Mouse (Mus musculus) stomach, postnatal 0 days (tissue): Measurements from ENCODE around the gene Siae. TPM values are rescaled to one million over a fixed set of nuclear protein-coding genes. Genes with fewer than 3 reads are reported as not detected.
A peak's percentile ranks its signal among the peaks of the same experiment; 100 is the strongest.

Experiments used
- ATAC-seq: fragments of 200-750 bp; cut with Nextera tagmentation; 2 replicates; pipeline ENCODE4 v1.8.0; 2017; ENCODE audit not compliant: low FRiP score, low TSS enrichment
- DNase-seq: peaks from one replicate; pipeline ENCODE4 v3.0.0-alpha.2; 2016; ENCODE audit warnings: low spot score
- H3K27ac ChIP-seq: fragments of 300-500 bp; sonication (generic); replicated peaks from 2 replicates; pipeline ENCODE4 v1.5.1; 2014; ENCODE audit warnings: mild to moderate bottlenecking, control low read depth
- H3K27me3 ChIP-seq: fragments of 300-500 bp; sonication (generic); 2 replicates; pipeline ENCODE4 v1.6.1; 2014; ENCODE audit warnings: low read length; ENCODE audit not compliant: control insufficient read depth, insufficient read depth
- H3K36me3 ChIP-seq: fragments of 300-500 bp; sonication (generic); 2 replicates; pipeline ENCODE4 v1.6.1; 2014; ENCODE audit warnings: low read length, mixed read lengths; ENCODE audit not compliant: control insufficient read depth, insufficient read depth
- H3K4me1 ChIP-seq: fragments of 300-500 bp; sonication (generic); replicated peaks from 2 replicates; pipeline ENCODE4 v1.6.1; 2014; ENCODE audit warnings: antibody characterized with exemption; ENCODE audit not compliant: control insufficient read depth, insufficient read depth
- H3K4me2 ChIP-seq: fragments of 300-500 bp; sonication (generic); replicated peaks from 2 replicates; pipeline ENCODE4 v1.6.1; 2014; ENCODE audit warnings: low read depth, mild to moderate bottlenecking, control low read depth, moderate library complexity
- H3K4me3 ChIP-seq: fragments of 300-500 bp; sonication (generic); 2 replicates; pipeline ENCODE4 v1.5.1; 2014; ENCODE audit warnings: low read depth, low read length, control low read depth
- H3K9ac ChIP-seq: fragments of 300-500 bp; sonication (generic); 2 replicates; pipeline ENCODE4 v1.6.1; 2014; ENCODE audit warnings: mild to moderate bottlenecking, low read length, control low read depth, mixed read lengths
- H3K9me3 ChIP-seq: fragments of 300-500 bp; sonication (generic); 2 replicates; pipeline ENCODE4 v1.6.1; 2016; ENCODE audit warnings: low read length; ENCODE audit not compliant: control insufficient read depth
- CTCF ChIP-seq: IDR thresholded peaks from 2 replicates; pipeline ENCODE4 v1.5.1; 2016; ENCODE audit warnings: antibody characterized with exemption, low read depth, mild to moderate bottlenecking, moderate library complexity
- EP300 ChIP-seq: optimal IDR thresholded peaks from 2 replicates; pipeline ENCODE3; 2016; ENCODE audit warnings: antibody characterized with exemption
- WGBS: fragments of 180-500 bp; shearing (Covaris S2); extraction: QIAGEN DNeasy Blood & Tissue Kit; methylation state at CpG from one replicate; pipeline ENCODE4 v1.1.7; 2014; 5-methylcytosine and 5-hydroxymethylcytosine counted together
- polyA plus RNA-seq: library from polyadenylated mRNA; unstranded; fragments of >200 nt; fragmentation: Nextera tagmentation; extraction: Ambion mirVana; gene quantifications from 2 replicates; pipeline ENCODE4 v1.2.1, GENCODE M21; 2015

The Siae gene
- polyA plus RNA-seq, 1 experiment from 2014 or later = 6.9 TPM

- H3K27ac ChIP-seq = no peak overlapping the region
- no peak for TF ChIP-seq EP300
- no peak for TF ChIP-seq CTCF
- no peak for DNase-seq
- H3K9me3 ChIP-seq = no peaks in the 10 kb centered on the region
- no peak overlapping the region for H3K9ac ChIP-seq
- H3K4me2 ChIP-seq = no peak overlapping the region
- ATAC-seq = no peak
- H3K4me3 ChIP-seq = no peak overlapping the region
- H3K36me3 ChIP-seq = peaks cover 6% of the 10 kb centered on the region
- H3K4me1 ChIP-seq = 0 out of 2 replicates have a peak, but pooled peaks cover 2% of the 10 kb centered on the region
- H3K27me3 ChIP-seq = no peaks in the 10 kb centered on the region
- WGBS = 83% methylated on average over 2 of the region's 2 CpGs
Measured at GRCm38 (mm10) chr9:37519995-37520394, 35.5 kb upstream of the Siae start.

GRCm38 (mm10) chr9:37525461-37525860, 30.0 kb upstream of the Siae start:
- peaks cover 4% of the 10 kb centered on the region for H3K36me3 ChIP-seq

GRCm38 (mm10) chr9:37526443-37527395, 28.8 kb upstream of the Siae start:
- TF ChIP-seq EP300 = no peak
- TF ChIP-seq CTCF = peak; percentile 49
- WGBS = 30% methylated on average over 21 of the region's 21 CpGs
- Histone ChIP-seq H3K4me2 (peak overlapping the region; percentile 43; the same call in 1 of the 2 replicates), H3K4me1 (no peaks in the 10 kb centered on the region), H3K4me3 (peak overlapping the region; percentile 19), H3K9me3 (no peaks in the 10 kb centered on the region), H3K9ac (no peak overlapping the region), H3K27ac (peak overlapping the region; percentile 49; the same call in 1 of the 2 replicates), H3K27me3 (no peaks in the 10 kb centered on the region), H3K36me3 (peaks cover 4% of the 10 kb centered on the region)
- ATAC-seq (0 out of 2 replicates have a peak, but pooled peaks have one; percentile 7), DNase-seq (no peak)

More at GRCm38 (mm10) chr9:37525461-37525860, 30.0 kb upstream of the Siae start:
- Histone ChIP-seq H3K9me3 (no peaks in the 10 kb centered on the region), H3K9ac (no peak overlapping the region), H3K4me2 (no peak overlapping the region), H3K4me3 (no peak overlapping the region), H3K4me1 (no peaks in the 10 kb centered on the region), H3K27me3 (no peaks in the 10 kb centered on the region), H3K27ac (no peak overlapping the region)
- TF ChIP-seq CTCF (no peak), EP300 (no peak)
- no peak for DNase-seq
- no peak for ATAC-seq
- 85% methylated on average over 2 of the region's 2 CpGs for WGBS

- Histone ChIP-seq H3K4me3 (peak within 1 kb of the TSS; percentile 19), H3K36me3 (peaks cover 4% of the 10 kb centered on the region), H3K27ac (peak within 1 kb of the TSS; percentile 77), H3K9ac (peak within 1 kb of the TSS; percentile 45), H3K4me2 (peak within 1 kb of the TSS; percentile 43), H3K9me3 (no peaks in the 10 kb centered on the region), H3K27me3 (no peaks in the 10 kb centered on the region), H3K4me1 (no peaks in the 10 kb centered on the region)
- no peak for TF ChIP-seq CTCF
- TF ChIP-seq EP300 = no peak
- WGBS = 22% methylated on average over 41 of the region's 41 CpGs
- peak; percentile 71 for DNase-seq
- ATAC-seq = peak; percentile 39; the same call in 1 of the 2 replicates
Measured at GRCm38 (mm10) chr9:37527396-37528224, 27.9 kb upstream of the Siae start, which contains the start of gene Esam. Gene Esam, plus strand, starts transcription at chr9:37528078.

- H3K36me3 ChIP-seq = no peaks in the 10 kb centered on the region
- 52% methylated on average over 9 of the region's 9 CpGs for WGBS
- peak overlapping the region; percentile 8; the same call in 1 of the 2 replicates for H3K9ac ChIP-seq
- H3K27ac ChIP-seq = peak overlapping the region; percentile 77
- peak overlapping the region; percentile 43; the same call in 1 of the 2 replicates for H3K4me2 ChIP-seq
- H3K9me3 ChIP-seq = no peaks in the 10 kb centered on the region
- no peak for DNase-seq
- TF ChIP-seq EP300 (no peak), CTCF (no peak)
- ATAC-seq = no peak
- H3K4me3 ChIP-seq = peak overlapping the region; percentile 19
- no peaks in the 10 kb centered on the region for H3K27me3 ChIP-seq
- no peaks in the 10 kb centered on the region for H3K4me1 ChIP-seq
Measured at GRCm38 (mm10) chr9:37528225-37528970, 27.1 kb upstream of the Siae start.
